Mouse (Mus musculus) heart, adult 9 months (tissue): ENCODE measurements around the gene 4930442H23Rik.
"Not testable (repeated sequence)": the region's sequence is repeated elsewhere in the genome, so short reads cannot be mapped to it uniquely, and the experiment has no call there.

Experiments used
- DNase-seq, 2 experiments: peaks; one replicate each; pipeline ENCODE4 v3.0.0; 2022; ENCODE audit warnings: low spot score in 2 of 2

4930442H23Rik gene

DNA sequence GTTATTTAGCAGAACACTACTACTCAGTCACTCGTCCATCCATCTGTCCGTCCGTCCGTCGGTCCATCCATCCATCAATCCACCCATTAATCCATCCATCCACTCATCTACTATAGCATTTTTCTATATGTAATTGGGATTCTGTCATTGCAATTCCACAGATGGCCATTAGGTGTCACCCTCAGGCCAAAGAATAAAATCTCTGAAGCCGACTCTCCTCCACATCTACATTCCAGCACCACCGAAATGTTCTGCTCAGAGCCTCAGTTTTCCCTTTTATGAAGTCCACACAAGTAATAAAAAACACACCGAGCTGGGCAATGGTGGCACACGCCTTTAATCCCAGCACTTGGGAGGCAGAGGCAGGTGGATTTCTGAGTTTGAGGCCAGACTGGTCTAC lies 14.6 kb upstream of the 4930442H23Rik start:
- DNase-seq, result peak; percentile 32 to 73

DNA sequence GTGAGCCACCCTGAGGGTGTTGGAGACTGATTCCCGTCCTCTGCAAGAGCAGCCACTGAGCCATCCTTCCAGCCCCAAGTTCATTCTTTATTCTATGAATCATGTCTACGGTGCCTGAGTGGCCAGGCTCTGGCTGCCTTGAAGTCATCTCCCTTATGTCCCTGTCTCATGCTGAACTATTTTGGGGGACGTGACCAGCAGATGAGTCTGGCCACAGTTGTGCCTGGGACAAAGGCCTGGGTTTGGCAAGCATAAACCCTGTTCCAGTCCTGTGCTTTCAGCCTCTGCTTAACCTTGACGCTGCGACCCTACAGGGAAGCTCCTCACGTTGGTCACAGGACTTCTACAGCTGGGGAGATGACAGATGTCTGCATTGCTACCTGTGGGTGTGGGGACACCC lies 13.7 kb upstream of the 4930442H23Rik start:
- peak; percentile 43 to 59 for DNase-seq

GRCm38 (mm10) chr10:81196470-81197065 lies 12.9 kb upstream of the 4930442H23Rik start:
- DNase-seq, result peak; percentile 26 to 42

DNA sequence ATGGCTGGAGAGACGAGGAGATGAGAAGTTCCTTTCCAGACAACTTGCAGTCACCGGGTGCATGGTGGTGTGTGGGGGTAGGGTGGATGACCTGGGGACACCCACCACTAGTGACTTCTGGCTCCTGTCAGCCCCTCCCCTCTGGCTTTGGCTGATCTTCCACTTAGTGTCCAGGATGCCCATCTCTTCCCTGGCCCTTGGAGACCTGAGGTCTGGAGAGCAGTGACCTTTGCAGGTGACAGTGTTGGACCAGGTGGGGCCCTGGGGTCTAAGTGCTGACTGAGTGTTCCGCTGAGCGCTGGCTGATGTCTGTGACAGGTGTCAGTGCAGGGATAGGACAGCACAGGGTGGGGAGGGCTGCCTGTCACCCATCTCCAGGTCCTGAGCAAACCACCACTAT lies 11.7 kb upstream of the 4930442H23Rik start:
- peak; percentile 21 to 41 for DNase-seq

GRCm38 (mm10) chr10:81193991-81194774 lies 10.5 kb upstream of the 4930442H23Rik start:
- DNase-seq, result no peak

DNA sequence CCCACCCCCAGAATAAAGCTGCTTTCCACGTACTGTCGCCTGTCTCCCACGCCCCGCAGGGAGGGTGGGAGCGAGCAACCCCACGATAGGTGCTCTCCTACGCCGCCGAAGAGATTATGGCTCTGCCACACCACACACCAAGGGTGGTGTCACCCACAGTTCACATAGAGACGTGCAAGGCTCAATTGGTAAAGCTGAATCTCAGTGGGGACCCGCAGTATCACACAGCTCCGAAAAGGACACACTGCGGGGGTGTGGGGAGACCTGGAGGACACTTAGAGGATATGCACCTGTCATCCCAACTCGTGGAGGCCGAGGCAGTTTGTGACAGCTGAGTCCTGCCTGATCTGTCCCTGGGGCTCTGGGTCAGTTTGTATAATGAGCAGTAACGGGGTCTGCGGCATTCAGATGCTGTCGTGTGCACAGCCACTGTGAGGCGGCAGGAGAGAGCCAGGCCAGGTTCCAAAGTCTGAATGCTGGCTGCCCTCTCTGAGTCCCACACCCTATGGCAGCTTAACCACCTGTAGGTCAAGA lies 9.4 kb upstream of the 4930442H23Rik start:
- DNase-seq, result no peak

DNA sequence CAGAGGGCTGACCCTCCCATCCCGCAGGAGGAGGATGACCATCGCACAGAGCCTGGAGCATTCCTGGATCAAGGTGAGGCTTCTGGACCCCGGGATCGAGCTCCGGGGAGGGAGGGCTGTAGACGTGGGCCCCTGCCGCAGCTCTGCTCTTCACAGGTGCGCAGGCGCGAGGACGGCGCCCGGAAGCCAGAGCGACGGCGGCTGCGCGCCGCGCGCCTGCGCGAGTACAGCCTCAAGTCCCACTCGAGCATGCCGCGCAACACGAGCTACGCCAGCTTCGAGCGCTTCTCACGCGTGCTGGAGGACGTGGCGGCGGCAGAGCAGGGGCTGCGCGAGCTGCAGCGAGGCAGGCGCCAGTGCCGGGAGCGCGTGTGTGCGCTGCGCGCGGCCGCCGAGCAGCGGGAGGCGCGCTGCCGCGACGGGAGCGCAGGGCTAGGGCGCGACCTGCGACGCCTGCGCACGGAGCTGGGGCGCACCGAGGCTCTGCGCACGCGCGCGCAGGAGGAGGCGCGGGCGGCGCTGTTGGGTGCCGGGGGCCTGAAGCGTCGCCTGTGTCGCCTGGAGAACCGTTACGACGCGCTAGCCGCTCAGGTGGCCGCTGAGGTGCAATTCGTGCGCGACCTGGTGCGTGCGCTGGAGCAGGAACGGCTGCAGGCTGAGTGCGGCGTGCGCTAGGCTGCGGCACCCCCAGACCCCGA lies 8.8 kb upstream of the 4930442H23Rik start:
- peak; percentile 88 to 90 for DNase-seq

GRCm38 (mm10) chr10:81191342-81191982 lies 7.8 kb upstream of the 4930442H23Rik start:
- DNase-seq, result peak; percentile 23 to 35

GRCm38 (mm10) chr10:81190912-81191321 lies 7.3 kb upstream of the 4930442H23Rik start:
- peak in 1 of 2 experiments; percentile 8 for DNase-seq

DNA sequence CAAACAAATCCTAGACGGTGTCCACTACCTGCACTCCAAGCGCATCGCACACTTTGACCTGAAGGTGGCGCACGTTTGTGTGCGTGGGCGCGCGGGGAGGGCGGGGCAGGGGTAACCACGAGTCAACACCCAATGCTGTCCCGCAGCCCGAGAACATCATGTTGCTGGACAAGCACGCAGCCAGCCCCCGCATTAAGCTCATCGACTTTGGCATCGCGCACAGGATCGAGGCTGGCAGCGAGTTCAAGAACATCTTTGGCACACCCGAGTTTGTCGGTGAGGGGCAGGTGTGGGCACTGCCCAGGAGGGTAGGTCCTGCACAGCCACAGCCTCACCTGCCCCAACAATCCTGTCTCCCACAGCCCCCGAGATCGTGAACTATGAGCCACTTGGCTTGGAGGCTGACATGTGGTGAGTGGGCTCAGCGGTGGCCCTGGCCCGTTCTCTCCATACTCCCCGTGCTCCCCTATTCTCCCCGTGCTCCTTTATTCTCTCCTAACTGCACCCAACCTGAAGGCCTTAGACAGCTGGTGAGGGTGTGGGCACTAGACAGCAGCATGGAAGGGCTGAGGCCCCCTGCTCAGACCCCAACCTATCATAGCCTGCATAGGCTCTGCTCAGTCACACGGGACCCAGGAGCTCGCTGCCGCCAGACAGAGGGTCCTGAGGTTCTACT lies 6.7 kb upstream of the 4930442H23Rik start:
- no peak for DNase-seq

DNA sequence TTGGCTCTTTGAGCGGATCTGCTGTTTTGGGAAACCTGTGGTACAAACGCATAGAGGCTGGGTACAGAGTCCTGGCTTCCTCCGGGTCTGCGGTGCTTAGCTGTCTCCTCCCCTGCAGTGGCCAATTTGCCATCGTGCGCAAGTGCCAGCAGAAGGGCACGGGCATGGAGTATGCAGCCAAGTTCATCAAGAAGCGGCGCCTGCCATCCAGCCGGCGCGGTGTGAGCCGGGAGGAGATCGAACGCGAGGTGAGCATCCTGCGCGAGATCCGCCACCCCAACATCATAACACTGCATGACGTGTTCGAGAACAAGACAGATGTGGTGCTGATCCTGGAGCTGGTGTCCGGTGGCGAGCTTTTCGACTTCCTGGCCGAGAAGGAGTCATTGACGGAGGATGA lies 6.2 kb upstream of the 4930442H23Rik start:
- no peak for DNase-seq

GRCm38 (mm10) chr10:81187161-81187560 lies 3.5 kb upstream of the 4930442H23Rik start:
- DNase-seq, result no peak

- no peak for DNase-seq
These were observed 1.1 kb upstream of the 4930442H23Rik start for GRCm38 (mm10) chr10:81184765-81185164.

DNA sequence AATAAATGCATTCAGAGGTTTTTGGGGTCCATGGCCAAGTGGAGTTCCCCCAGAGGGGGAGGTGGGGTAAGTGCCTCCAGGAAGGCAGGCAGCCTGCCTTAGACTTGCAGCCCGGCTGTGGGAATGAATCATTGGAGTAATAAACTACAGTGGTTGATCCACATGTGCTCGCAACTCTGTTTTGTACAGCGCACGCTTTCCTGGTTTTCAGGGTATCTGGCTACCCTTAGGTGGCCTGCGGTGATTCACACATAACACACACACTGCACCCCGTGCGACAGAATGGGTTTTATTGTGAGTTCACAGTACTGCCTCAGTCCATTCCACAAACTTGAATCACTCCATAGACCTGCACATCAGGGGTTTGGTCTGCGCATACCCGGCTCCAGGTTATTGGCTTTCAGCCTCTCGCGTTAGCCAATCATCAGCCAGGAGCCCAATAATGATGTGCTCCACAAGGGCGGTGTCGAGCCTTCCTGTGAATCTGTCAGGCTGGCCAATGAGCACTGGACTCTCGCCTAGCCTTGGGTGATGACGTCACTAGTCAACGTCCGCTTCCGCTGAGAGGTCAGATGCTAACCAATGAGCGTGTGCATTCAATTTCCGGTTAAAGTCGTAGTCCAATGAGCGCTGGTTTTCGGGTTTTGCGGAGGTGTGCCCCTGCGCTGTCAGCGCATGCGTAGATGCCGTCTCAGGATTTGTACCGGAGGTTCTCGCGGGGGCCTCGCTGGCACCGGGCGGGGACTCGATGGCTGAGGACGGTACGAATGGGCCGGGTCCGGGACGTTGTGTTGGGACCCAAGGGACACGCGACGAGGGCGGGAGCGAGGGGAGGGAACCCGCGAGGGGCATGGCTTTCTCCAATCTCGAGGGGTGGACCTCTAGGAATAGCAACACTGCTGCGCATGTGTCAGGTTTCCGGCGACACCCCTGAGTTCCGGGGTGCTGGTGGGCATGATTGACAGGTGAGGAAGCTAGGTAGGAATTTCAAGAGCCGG lies 1.0 kb downstream of the 4930442H23Rik start, which contains the start of gene Dapk3:
TSS of gene Dapk3 (plus strand) at position 670 of the 998 bp plus-strand sequence.
- DNase-seq, result peak; percentile 98 to 99

DNA sequence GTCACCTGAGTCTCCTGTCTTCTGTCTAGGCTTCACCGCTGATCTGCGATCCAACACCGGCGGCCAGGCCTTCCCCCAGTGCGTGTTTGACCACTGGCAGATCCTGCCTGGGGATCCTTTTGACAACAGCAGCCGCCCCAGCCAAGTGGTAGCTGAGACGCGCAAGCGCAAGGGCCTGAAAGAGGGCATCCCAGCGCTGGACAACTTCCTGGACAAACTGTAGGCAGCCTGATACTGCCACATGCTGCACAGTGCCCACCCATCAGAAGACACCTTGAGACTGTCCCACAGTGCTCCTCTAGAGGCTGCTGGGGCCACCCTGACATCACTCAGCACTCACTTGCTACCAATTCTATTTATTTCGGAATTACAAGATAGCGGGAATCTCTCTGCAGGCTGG lies 1.8 kb downstream of the 4930442H23Rik start:
- DNase-seq, result not testable (repeated sequence)

DNA sequence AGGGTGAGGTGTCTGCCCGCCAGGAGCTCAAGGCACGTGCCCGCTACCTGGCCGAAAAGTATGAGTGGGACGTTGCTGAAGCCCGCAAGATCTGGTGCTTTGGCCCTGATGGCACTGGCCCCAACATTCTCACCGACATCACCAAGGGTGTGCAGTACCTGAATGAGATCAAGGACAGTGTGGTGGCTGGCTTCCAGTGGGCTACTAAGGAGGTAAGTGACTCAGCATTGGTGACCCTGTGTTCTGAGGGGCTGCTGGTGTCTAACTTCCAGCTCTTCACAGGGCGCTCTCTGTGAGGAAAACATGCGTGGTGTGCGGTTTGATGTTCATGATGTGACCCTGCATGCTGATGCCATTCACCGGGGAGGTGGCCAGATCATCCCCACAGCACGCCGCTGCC lies 2.7 kb downstream of the 4930442H23Rik start:
- DNase-seq, result no peak

GRCm38 (mm10) chr10:81179451-81180342 lies 4.0 kb downstream of the 4930442H23Rik start:
- DNase-seq, result no peak

DNA sequence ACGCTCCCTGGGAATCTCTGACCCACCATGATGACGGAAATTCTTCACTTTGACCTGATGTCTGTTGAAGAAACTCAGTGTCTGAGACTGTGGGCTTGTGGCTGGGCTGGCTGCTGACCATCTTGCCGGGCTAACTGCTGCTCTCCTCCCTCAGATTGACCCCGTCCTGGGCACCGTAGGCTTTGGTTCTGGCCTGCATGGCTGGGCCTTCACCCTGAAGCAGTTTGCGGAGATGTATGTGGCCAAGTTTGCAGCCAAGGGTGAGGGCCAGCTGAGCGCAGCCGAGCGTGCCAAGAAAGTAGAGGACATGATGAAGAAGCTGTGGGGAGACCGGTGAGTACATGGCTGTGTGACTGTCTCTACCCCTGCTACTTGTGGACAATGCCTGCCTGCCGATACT lies 4.7 kb downstream of the 4930442H23Rik start:
- DNase-seq, result no peak
